Comparison of ENCODE assay signal across 8 mouse cellular contexts in the genomic region with DNA sequence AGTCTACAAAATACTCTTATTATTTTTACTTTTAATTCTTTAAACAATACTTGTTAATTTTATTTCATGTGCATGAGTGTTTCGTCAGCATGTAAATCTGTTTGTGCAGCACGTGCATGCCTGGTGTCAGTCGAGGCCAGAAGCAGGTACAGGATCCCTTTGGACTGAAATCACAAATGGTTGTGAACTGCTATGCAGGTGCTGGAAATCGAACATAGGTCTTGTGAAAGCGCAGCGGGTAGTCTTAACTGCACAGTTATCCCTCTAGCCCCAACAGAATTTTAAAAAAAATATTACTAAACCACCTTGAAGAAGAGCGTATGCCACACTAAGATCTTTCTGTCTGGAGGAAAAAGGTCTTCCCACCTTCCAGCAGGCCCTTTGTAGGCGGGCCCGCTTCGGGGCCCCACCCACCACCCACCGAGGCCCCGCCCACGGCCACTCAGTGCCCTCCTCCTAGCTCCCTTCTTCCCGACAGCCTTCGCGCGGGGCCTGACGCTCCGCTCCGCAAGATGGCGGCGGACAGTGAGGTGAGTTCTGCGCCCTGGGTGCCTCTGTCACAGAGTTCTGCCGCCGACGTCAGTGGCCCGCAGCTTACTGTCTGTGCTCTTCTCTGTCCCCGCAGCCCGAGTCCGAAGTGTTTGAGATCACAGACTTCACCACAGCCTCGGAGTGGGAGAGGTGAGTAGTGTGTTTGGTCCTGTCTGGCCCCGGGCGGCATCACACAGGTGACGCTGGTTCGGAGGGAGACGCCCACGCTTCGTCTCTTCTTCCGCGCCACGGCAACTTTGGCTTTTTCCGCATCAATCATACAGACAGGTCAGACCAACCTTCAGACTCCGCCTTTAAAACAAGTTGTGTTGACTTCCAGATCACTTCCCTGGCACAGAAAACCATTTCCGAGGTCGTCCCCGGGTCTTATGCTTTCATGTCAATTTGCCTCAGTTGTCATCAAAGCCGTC. TPM values are rescaled to one million over a fixed set of nuclear protein-coding genes. Genes with fewer than 3 reads are reported as not detected.
DNase-seq lines count a peak whose midpoint lies in the region; ATAC-seq and TF ChIP-seq lines count a peak whose summit lies in the region.

A gene (plus strand): TSS at position 474 of the 962 bp plus-strand sequence.

- H3K27me3 ChIP-seq in embryonic facial prominence, embryonic 15.5 days: no peaks in the 10 kb centered on the region
- H3K27me3 ChIP-seq in kidney, embryonic 14.5 days (ENCODE audit: control insufficient read depth, insufficient read depth, low read length): no peaks in the 10 kb centered on the region
- no peaks in the 10 kb centered on the region for H3K27me3 ChIP-seq in limb, embryonic 15.5 days

- H3K4me3 ChIP-seq in bone marrow, adult 2 months (replicated peaks; ENCODE audit: control insufficient read depth, low read depth, low read length): peak within 1 kb of the TSS; percentile 96
- peak within 1 kb of the TSS; percentile 85 for H3K4me3 ChIP-seq in embryonic facial prominence, embryonic 15.5 days (replicated peaks)
- H3K4me3 ChIP-seq in kidney, embryonic 14.5 days (ENCODE audit: low read length): peak within 1 kb of the TSS; percentile 72
- peak within 1 kb of the TSS; percentile 76 for H3K4me3 ChIP-seq in limb, embryonic 15.5 days

- H3K27ac ChIP-seq in bone marrow, adult 2 months (ENCODE audit: control insufficient read depth, insufficient read depth, low read depth, low read length, poor library complexity): peak within 1 kb of the TSS; percentile 84
- H3K27ac ChIP-seq in embryonic facial prominence, embryonic 15.5 days (replicated peaks): peak within 1 kb of the TSS; percentile 88
- H3K27ac ChIP-seq in kidney, embryonic 14.5 days (ENCODE audit: low read depth, low read length): peak within 1 kb of the TSS; percentile 68; the same call in 1 of the 2 replicates
- peak within 1 kb of the TSS; percentile 83 for H3K27ac ChIP-seq in limb, embryonic 15.5 days

- H3K4me1 ChIP-seq in bone marrow, adult 2 months (ENCODE audit: control insufficient read depth, insufficient read depth, low read length): no peaks in the 10 kb centered on the region; the same call in 1 of the 2 replicates
- 0 out of 2 replicates have a peak, but pooled peaks cover 9% of the 10 kb centered on the region for H3K4me1 ChIP-seq in embryonic facial prominence, embryonic 15.5 days
- H3K4me1 ChIP-seq in kidney, embryonic 14.5 days (ENCODE audit: control insufficient read depth, insufficient read depth, low read length): 0 out of 2 replicates have a peak, but pooled peaks cover 3% of the 10 kb centered on the region
- peaks cover 3% of the 10 kb centered on the region; the same call in 1 of the 2 replicates for H3K4me1 ChIP-seq in limb, embryonic 15.5 days

- TF ChIP-seq CTCF in bone marrow, adult 2 months (IDR thresholded peaks at IDR 0.05; ENCODE audit: control insufficient read depth, insufficient read depth, low read length): no peak

- DNase-seq in 416B (ENCODE audit: low read depth): peak; percentile 89
- peak; percentile 82 to 88 for DNase-seq in heart, adult 9 months (ENCODE audit: low spot score in 2 of 2)
- peak; percentile 61 to 75 for DNase-seq in monocyte, adult 2 months (ENCODE audit: low read depth in 1 of 2, low spot score in 2 of 2)
- DNase-seq in spleen, postnatal 36 days (ENCODE audit: low spot score in 2 of 2): peak; percentile 87

- H3K9me3 ChIP-seq in embryonic facial prominence, embryonic 15.5 days (replicated peaks): no peaks in the 10 kb centered on the region
- H3K9me3 ChIP-seq in kidney, embryonic 14.5 days (ENCODE audit: control insufficient read depth, low read length): no peaks in the 10 kb centered on the region
- H3K9me3 ChIP-seq in limb, embryonic 15.5 days: no peaks in the 10 kb centered on the region

- H3K36me3 ChIP-seq in embryonic facial prominence, embryonic 15.5 days: peaks cover 8% of the 10 kb centered on the region; the same call in 1 of the 2 replicates
- 0 out of 2 replicates have a peak, but pooled peaks cover 7% of the 10 kb centered on the region for H3K36me3 ChIP-seq in kidney, embryonic 14.5 days (ENCODE audit: control insufficient read depth, insufficient read depth, low read length)
- peaks cover 9% of the 10 kb centered on the region; the same call in 1 of the 2 replicates for H3K36me3 ChIP-seq in limb, embryonic 15.5 days

- H3K9ac ChIP-seq in embryonic facial prominence, embryonic 15.5 days: peak within 1 kb of the TSS; percentile 71
- peak within 1 kb of the TSS; percentile 64 for H3K9ac ChIP-seq in kidney, embryonic 14.5 days (ENCODE audit: low read depth, low read length)
- H3K9ac ChIP-seq in limb, embryonic 15.5 days: peak within 1 kb of the TSS; percentile 51

- 11% methylated on average over 47 of the region's 47 CpGs for WGBS in bone marrow, adult 2 months
- WGBS in embryonic facial prominence, embryonic 15.5 days: 10% methylated on average over 47 of the region's 47 CpGs
- WGBS in kidney, embryonic 14.5 days: 12% methylated on average over 47 of the region's 47 CpGs
- WGBS in limb, embryonic 15.5 days: 12% methylated on average over 47 of the region's 47 CpGs

- peak; percentile 95 for ATAC-seq in embryonic facial prominence, embryonic 15.5 days (ENCODE audit: insufficient number of reproducible peaks, low FRiP score, low TSS enrichment, low read depth)
- peak; percentile 98 for ATAC-seq in kidney, embryonic 14.5 days (ENCODE audit: low FRiP score, low TSS enrichment)
- peak; percentile 92 for ATAC-seq in limb, embryonic 15.5 days (ENCODE audit: insufficient number of reproducible peaks, low FRiP score, low TSS enrichment, low read depth)

- peak; percentile 92 for TF ChIP-seq POLR2A in bone marrow, adult 2 months (IDR thresholded peaks at IDR 0.05; ENCODE audit: borderline replicate concordance, control insufficient read depth, low read depth, low read length)

- H3K4me2 ChIP-seq in embryonic facial prominence, embryonic 15.5 days (replicated peaks): peak within 1 kb of the TSS; percentile 58
- peak within 1 kb of the TSS; percentile 61 for H3K4me2 ChIP-seq in kidney, embryonic 14.5 days (replicated peaks; ENCODE audit: low read depth, low read length)
- H3K4me2 ChIP-seq in limb, embryonic 15.5 days: peak within 1 kb of the TSS; percentile 50

RNA-seq across cellular contexts. Expression of the gene that starts here (rescaled TPM):
- 10.1 and 13.3 TPM in 2 replicates for polyA plus RNA-seq in bone marrow, adult 2 months (2011; ENCODE audit: insufficient read depth, insufficient read length, low replicate concordance, missing spikeins)
- 22.6 and 23.7 TPM in 2 replicates for polyA plus RNA-seq in embryonic facial prominence, embryonic 15.5 days (2015; fragmentation: Nextera tagmentation; extraction: Ambion mirVana)
- 13.7 and 25.1 TPM in 2 replicates for polyA plus RNA-seq in kidney, embryonic 14.5 days (2014; fragmentation: Nextera tagmentation; extraction: Ambion mirVana)
- 21.7 and 22.5 TPM in 2 replicates for polyA plus RNA-seq in limb, embryonic 15.5 days (2015; fragmentation: Nextera tagmentation; extraction: Ambion mirVana)

Comparison
In these comparisons a context has a peak if more than half of its experiments do, and no peak if none do; other contexts are left out.
1. Peak in every context shown above with its lines: DNase-seq, ATAC-seq, H3K4me3 ChIP-seq and H3K27ac ChIP-seq.